ENCODE assay signal across 26 mouse cellular contexts in genomic region chr4:136308355-136308754, GRCm38 (mm10). TPM values are rescaled to one million over a fixed set of nuclear protein-coding genes. Genes with fewer than 3 reads are reported as not detected.
DNase-seq lines count a peak whose midpoint lies in the region; ATAC-seq and TF ChIP-seq lines count a peak whose summit lies in the region.
"Had no signal": no experiment of that assay in that cellular context is flagged by ENCODE, and none has a peak within 500 bp of the region (broad histone marks: within the 10 kb centered on the region; RNA-seq: fewer than 3 reads in every experiment).

No protein-coding gene starts in this region.

- 70% methylated on average over 2 of the region's 2 CpGs for WGBS in hindbrain, postnatal 0 days
- WGBS in hindbrain, embryonic 10.5 days, result 52% methylated on average over 2 of the region's 2 CpGs
- 48% methylated on average over 2 of the region's 2 CpGs for WGBS in midbrain, embryonic 14.5 days
- WGBS in midbrain, embryonic 11.5 days, result 53% methylated on average over 2 of the region's 2 CpGs

- no peak for ATAC-seq in hindbrain, postnatal 0 days
- ATAC-seq in midbrain, embryonic 14.5 days (ENCODE audit: low FRiP score, low TSS enrichment), result no peak
- no peak for ATAC-seq in midbrain, embryonic 11.5 days (ENCODE audit: low FRiP score)
- ATAC-seq: forebrain, embryonic 16.5 days; inflammation-experienced regulatory T-cells, adult 6 months; Patski had no signal

- no peak overlapping the region for H3K4me2 ChIP-seq in hindbrain, postnatal 0 days (ENCODE audit: low read depth, low read length)
- no peak overlapping the region for H3K4me2 ChIP-seq in midbrain, embryonic 14.5 days (ENCODE audit: low read length)
- H3K4me2 ChIP-seq in midbrain, embryonic 11.5 days, result no peak overlapping the region
- H3K4me2 ChIP-seq: heart, embryonic 12.5 days; hindbrain, embryonic 14.5 days; limb, embryonic 15.5 days; neural tube, embryonic 15.5 days had no signal

- H3K9me3 ChIP-seq in hindbrain, postnatal 0 days (ENCODE audit: low read length), result no peaks in the 10 kb centered on the region
- no peaks in the 10 kb centered on the region for H3K9me3 ChIP-seq in hindbrain, embryonic 10.5 days
- H3K9me3 ChIP-seq in midbrain, embryonic 14.5 days (ENCODE audit: control insufficient read depth, low read length), result no peaks in the 10 kb centered on the region
- H3K9me3 ChIP-seq in midbrain, embryonic 11.5 days (ENCODE audit: control insufficient read depth, low read length), result no peaks in the 10 kb centered on the region
- H3K9me3 ChIP-seq: heart, embryonic 12.5 days; limb, embryonic 10.5 days; limb, embryonic 15.5 days; liver, embryonic 13.5 days; neural tube, embryonic 15.5 days had no signal

- DNase-seq in hindbrain, postnatal 0 days (ENCODE audit: low spot score), result peak; percentile 34
- no peak for DNase-seq in hindbrain, embryonic 10.5 days (ENCODE audit: low spot score)
- DNase-seq in midbrain, embryonic 14.5 days, result peak; percentile 52
- DNase-seq in midbrain, embryonic 11.5 days (ENCODE audit: low spot score, missing footprints), result no peak
- DNase-seq in NIH3T3 (ENCODE audit: low read depth), result peak; percentile 22
- no peak for DNase-seq in ovary, postnatal 36 days (ENCODE audit: low spot score)
- DNase-seq: adrenal gland, postnatal 10 days; cerebellum, adult 11-12 months; cerebellum, adult 9-11 months; heart, adult 2 months; heart, postnatal 4 days; kidney, adult 2 months; kidney, postnatal 10 days; layer of hippocampus, adult 9-11 months; liver, embryonic 13.5 days; lung, adult 18-20 months; lung, postnatal 10 days; thymus, postnatal 4 days had no signal

- H3K27me3 ChIP-seq in hindbrain, postnatal 0 days (ENCODE audit: insufficient read depth, low read length), result no peaks in the 10 kb centered on the region
- no peaks in the 10 kb centered on the region for H3K27me3 ChIP-seq in hindbrain, embryonic 10.5 days (ENCODE audit: insufficient read depth, poor library complexity, severe bottlenecking)
- H3K27me3 ChIP-seq in midbrain, embryonic 14.5 days (ENCODE audit: control insufficient read depth, insufficient read depth, low read length), result no peaks in the 10 kb centered on the region
- no peaks in the 10 kb centered on the region for H3K27me3 ChIP-seq in midbrain, embryonic 11.5 days (ENCODE audit: control insufficient read depth, insufficient read depth, low read length)
- H3K27me3 ChIP-seq: heart, embryonic 12.5 days; limb, embryonic 15.5 days; neural tube, embryonic 15.5 days; Patski had no signal

- H3K36me3 ChIP-seq in hindbrain, postnatal 0 days (ENCODE audit: insufficient read depth, low read length), result no peaks in the 10 kb centered on the region
- no peaks in the 10 kb centered on the region for H3K36me3 ChIP-seq in hindbrain, embryonic 10.5 days
- H3K36me3 ChIP-seq in midbrain, embryonic 14.5 days (ENCODE audit: control insufficient read depth, insufficient read depth, low read length), result no peaks in the 10 kb centered on the region
- H3K36me3 ChIP-seq in midbrain, embryonic 11.5 days (ENCODE audit: control insufficient read depth, insufficient read depth, low read length), result no peaks in the 10 kb centered on the region
- H3K36me3 ChIP-seq: heart, embryonic 12.5 days; limb, embryonic 10.5 days; limb, embryonic 15.5 days; liver, embryonic 13.5 days; neural tube, embryonic 15.5 days had no signal

- no peak overlapping the region for H3K4me3 ChIP-seq in hindbrain, postnatal 0 days (ENCODE audit: low read length)
- no peak overlapping the region for H3K4me3 ChIP-seq in hindbrain, embryonic 10.5 days
- H3K4me3 ChIP-seq in midbrain, embryonic 14.5 days (replicated peaks; ENCODE audit: low read depth, low read length), result no peak overlapping the region
- H3K4me3 ChIP-seq in midbrain, embryonic 11.5 days (ENCODE audit: low read depth, low read length), result no peak overlapping the region
- H3K4me3 ChIP-seq: heart, adult 2 months; heart, embryonic 12.5 days; limb, embryonic 15.5 days; liver, embryonic 13.5 days; neural tube, embryonic 15.5 days had no signal

- 0 out of 2 replicates have a peak, but pooled peaks cover 7% of the 10 kb centered on the region for H3K4me1 ChIP-seq in hindbrain, postnatal 0 days (ENCODE audit: insufficient read depth, low read length)
- H3K4me1 ChIP-seq in hindbrain, embryonic 10.5 days (replicated peaks), result peaks cover 27% of the 10 kb centered on the region
- peaks cover 19% of the 10 kb centered on the region for H3K4me1 ChIP-seq in midbrain, embryonic 14.5 days (ENCODE audit: control insufficient read depth, insufficient read depth, low read length)
- peaks cover 13% of the 10 kb centered on the region for H3K4me1 ChIP-seq in midbrain, embryonic 11.5 days (ENCODE audit: control insufficient read depth, insufficient read depth, low read length)

- TF ChIP-seq CTCF in hindbrain, postnatal 0 days (IDR thresholded peaks at IDR 0.05; ENCODE audit: low read depth), result peak; percentile 34; the same call in 1 of the 2 replicates

- no peak overlapping the region for H3K9ac ChIP-seq in hindbrain, postnatal 0 days (replicated peaks; ENCODE audit: low read length)
- no peak overlapping the region for H3K9ac ChIP-seq in midbrain, embryonic 14.5 days (replicated peaks; ENCODE audit: low read length)
- no peak overlapping the region for H3K9ac ChIP-seq in midbrain, embryonic 11.5 days (ENCODE audit: low read length)
- H3K9ac ChIP-seq: hindbrain, embryonic 14.5 days; limb, embryonic 15.5 days; neural tube, embryonic 15.5 days had no signal

- H3K27ac ChIP-seq in hindbrain, postnatal 0 days, result no peak overlapping the region
- no peak overlapping the region for H3K27ac ChIP-seq in hindbrain, embryonic 10.5 days
- no peak overlapping the region for H3K27ac ChIP-seq in midbrain, embryonic 14.5 days (replicated peaks; ENCODE audit: low read depth, low read length)
- no peak overlapping the region for H3K27ac ChIP-seq in midbrain, embryonic 11.5 days (ENCODE audit: low read depth, low read length)
- H3K27ac ChIP-seq: heart, adult 2 months; hindbrain, embryonic 14.5 days; limb, embryonic 15.5 days; neural tube, embryonic 15.5 days had no signal

RNA-seq across cellular contexts. Expression of gene Hnrnpr, which starts 2.4 kb away (rescaled TPM):
- 66.4 and 69.0 TPM in 2 replicates for total RNA-seq in hindbrain, postnatal 0 days (2014; rRNA removed)
- polyA plus RNA-seq in hindbrain, postnatal 0 days (2015; fragmentation: Nextera tagmentation; extraction: Ambion mirVana), result 154 and 159 TPM in 2 replicates
- polyA plus RNA-seq in hindbrain, embryonic 10.5 days (2016; fragmentation: Nextera tagmentation; extraction: Ambion mirVana), result 197 and 217 TPM in 2 replicates
- 152 and 207 TPM in 2 replicates for polyA plus RNA-seq in midbrain, embryonic 14.5 days (2014; fragmentation: Nextera tagmentation; extraction: Ambion mirVana)
- polyA plus RNA-seq in midbrain, embryonic 11.5 days (2014; fragmentation: Nextera tagmentation; extraction: Ambion mirVana), result 193 and 196 TPM in 2 replicates

RNA-seq across cellular contexts. Expression of gene Zfp46, which starts 23.9 kb away (rescaled TPM):
- 53.4 and 61.5 TPM in 2 replicates for total RNA-seq in hindbrain, postnatal 0 days (2014; rRNA removed)
- 22.4 and 22.6 TPM in 2 replicates for polyA plus RNA-seq in hindbrain, postnatal 0 days (2015; fragmentation: Nextera tagmentation; extraction: Ambion mirVana)
- 24.6 and 29.0 TPM in 2 replicates for polyA plus RNA-seq in hindbrain, embryonic 10.5 days (2016; fragmentation: Nextera tagmentation; extraction: Ambion mirVana)
- 31.1 and 47.7 TPM in 2 replicates for polyA plus RNA-seq in midbrain, embryonic 14.5 days (2014; fragmentation: Nextera tagmentation; extraction: Ambion mirVana)
- polyA plus RNA-seq in midbrain, embryonic 11.5 days (2014; fragmentation: Nextera tagmentation; extraction: Ambion mirVana), result 29.7 and 31.4 TPM in 2 replicates

Comparison
In these comparisons a context has a peak if more than half of its experiments do, and no peak if none do; other contexts are left out.
1. DNase-seq: peak in hindbrain, postnatal 0 days (single experiment), midbrain, embryonic 14.5 days (single experiment) and NIH3T3 (single experiment); none in hindbrain, embryonic 10.5 days (single experiment), midbrain, embryonic 11.5 days (single experiment) and ovary, postnatal 36 days (single experiment).